Mouse (Mus musculus): ENCODE measurements around the gene Dcun1d4. TPM values are rescaled to one million over a fixed set of nuclear protein-coding genes. Genes with fewer than 3 reads are reported as not detected.

The Dcun1d4 gene
- polyA plus RNA-seq, 1 experiment from 2014 or later, result 22.6 TPM

- ATAC-seq (replicated peaks; ENCODE audit: insufficient number of reproducible peaks, low FRiP score, low TSS enrichment), result no peak
- no peaks in the 10 kb centered on the region for H3K27me3 ChIP-seq (ENCODE audit: control insufficient read depth, insufficient read depth, low read length)
- H3K27ac ChIP-seq (ENCODE audit: low read depth, low read length), result no peak overlapping the region
- no peaks in the 10 kb centered on the region for H3K36me3 ChIP-seq (ENCODE audit: control insufficient read depth, insufficient read depth, low read length)
- H3K9me3 ChIP-seq (replicated peaks; ENCODE audit: control insufficient read depth, low read length), result no peaks in the 10 kb centered on the region
- H3K9ac ChIP-seq (ENCODE audit: low read depth, low read length), result no peak overlapping the region
- no peak overlapping the region for H3K4me2 ChIP-seq
- WGBS (ENCODE audit: insufficient replicate concordance), result 89% methylated on average over 6 of the region's 6 CpGs
- H3K4me1 ChIP-seq (ENCODE audit: control insufficient read depth, insufficient read depth, low read length), result no peaks in the 10 kb centered on the region
- H3K4me3 ChIP-seq (ENCODE audit: low read depth, low read length), result no peak overlapping the region
Measured at GRCm38 (mm10) chr5:73564038-73564437, 83.2 kb downstream of the Dcun1d4 start.

GRCm38 (mm10) chr5:73566119-73566518, 85.3 kb downstream of the Dcun1d4 start:
- Histone ChIP-seq H3K4me3 (ENCODE audit: low read depth, low read length) (no peak overlapping the region), H3K27ac (ENCODE audit: low read depth, low read length) (no peak overlapping the region), H3K9ac (ENCODE audit: low read depth, low read length) (no peak overlapping the region), H3K4me2 (no peak overlapping the region), H3K36me3 (ENCODE audit: control insufficient read depth, insufficient read depth, low read length) (no peaks in the 10 kb centered on the region), H3K27me3 (ENCODE audit: control insufficient read depth, insufficient read depth, low read length) (no peaks in the 10 kb centered on the region), H3K4me1 (ENCODE audit: control insufficient read depth, insufficient read depth, low read length) (no peaks in the 10 kb centered on the region), H3K9me3 (replicated peaks; ENCODE audit: control insufficient read depth, low read length) (no peaks in the 10 kb centered on the region)
- 77% methylated on average over 5 of the region's 5 CpGs for WGBS (ENCODE audit: insufficient replicate concordance)
- no peak for ATAC-seq (replicated peaks; ENCODE audit: insufficient number of reproducible peaks, low FRiP score, low TSS enrichment)

GRCm38 (mm10) chr5:73566892-73567291, 86.1 kb downstream of the Dcun1d4 start:
- H3K27me3 ChIP-seq (ENCODE audit: control insufficient read depth, insufficient read depth, low read length), result no peaks in the 10 kb centered on the region
- H3K4me1 ChIP-seq (ENCODE audit: control insufficient read depth, insufficient read depth, low read length), result no peaks in the 10 kb centered on the region
- H3K9me3 ChIP-seq (replicated peaks; ENCODE audit: control insufficient read depth, low read length), result no peaks in the 10 kb centered on the region
- H3K36me3 ChIP-seq (ENCODE audit: control insufficient read depth, insufficient read depth, low read length), result no peaks in the 10 kb centered on the region
- no peak overlapping the region for H3K27ac ChIP-seq (ENCODE audit: low read depth, low read length)
- ATAC-seq (replicated peaks; ENCODE audit: insufficient number of reproducible peaks, low FRiP score, low TSS enrichment), result no peak
- no peak overlapping the region for H3K9ac ChIP-seq (ENCODE audit: low read depth, low read length)
- 76% methylated on average over 4 of the region's 4 CpGs for WGBS (ENCODE audit: insufficient replicate concordance)
- H3K4me2 ChIP-seq, result no peak overlapping the region
- H3K4me3 ChIP-seq (ENCODE audit: low read depth, low read length), result no peak overlapping the region

GRCm38 (mm10) chr5:73569181-73569580, 88.4 kb downstream of the Dcun1d4 start:
- H3K4me3 ChIP-seq (ENCODE audit: low read depth, low read length), result no peak overlapping the region
- 70% methylated on average over 5 of the region's 5 CpGs for WGBS (ENCODE audit: insufficient replicate concordance)
- H3K36me3 ChIP-seq (ENCODE audit: control insufficient read depth, insufficient read depth, low read length), result no peaks in the 10 kb centered on the region
- no peaks in the 10 kb centered on the region for H3K27me3 ChIP-seq (ENCODE audit: control insufficient read depth, insufficient read depth, low read length)
- no peak overlapping the region for H3K4me2 ChIP-seq
- H3K9me3 ChIP-seq (replicated peaks; ENCODE audit: control insufficient read depth, low read length), result no peaks in the 10 kb centered on the region
- H3K4me1 ChIP-seq (ENCODE audit: control insufficient read depth, insufficient read depth, low read length), result no peaks in the 10 kb centered on the region
- no peak overlapping the region for H3K27ac ChIP-seq (ENCODE audit: low read depth, low read length)
- no peak for ATAC-seq (replicated peaks; ENCODE audit: insufficient number of reproducible peaks, low FRiP score, low TSS enrichment)
- no peak overlapping the region for H3K9ac ChIP-seq (ENCODE audit: low read depth, low read length)

DNA sequence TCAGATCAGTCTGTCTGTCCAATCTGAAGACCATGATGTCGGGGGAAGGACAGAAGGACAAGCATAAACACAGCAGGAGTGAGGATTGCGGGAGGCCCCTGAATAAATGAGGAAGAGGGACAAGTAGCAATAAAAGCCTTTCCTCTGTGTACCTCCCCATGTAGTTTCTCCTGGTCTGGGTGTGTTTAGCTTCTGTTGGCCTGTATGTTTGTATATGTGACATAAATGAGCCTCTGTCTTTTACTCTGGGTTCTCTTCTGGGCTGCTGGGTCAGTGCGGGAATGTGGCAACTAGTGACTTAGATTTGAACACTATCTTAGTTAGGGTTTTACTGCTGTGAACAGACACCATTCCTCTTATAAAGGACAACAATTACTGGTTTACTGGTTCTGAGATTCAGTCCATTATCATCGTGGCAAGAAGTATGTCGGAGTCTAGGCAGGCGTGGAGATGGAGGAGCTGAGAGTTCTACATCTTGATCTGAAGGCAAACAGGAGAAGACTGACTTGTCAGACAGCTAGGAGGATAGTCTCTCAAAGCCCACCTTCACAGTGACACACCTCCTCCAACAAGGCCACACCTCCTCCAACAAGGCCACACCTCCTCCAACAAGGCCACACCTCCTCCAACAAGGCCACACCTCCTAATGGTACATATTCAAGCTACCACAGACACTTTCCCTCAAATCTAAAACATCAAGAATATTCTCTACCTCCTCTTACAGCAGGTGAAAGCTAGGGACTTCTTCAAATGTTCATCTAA, 90.8 kb downstream of the Dcun1d4 start:
- no peak for ATAC-seq (replicated peaks; ENCODE audit: insufficient number of reproducible peaks, low FRiP score, low TSS enrichment)
- H3K4me3 ChIP-seq (ENCODE audit: low read depth, low read length), result no peak overlapping the region
- WGBS (ENCODE audit: insufficient replicate concordance), result 83% methylated on average over 6 of the region's 6 CpGs
- H3K4me1 ChIP-seq (ENCODE audit: control insufficient read depth, insufficient read depth, low read length), result no peaks in the 10 kb centered on the region
- no peak overlapping the region for H3K27ac ChIP-seq (ENCODE audit: low read depth, low read length)
- no peaks in the 10 kb centered on the region for H3K36me3 ChIP-seq (ENCODE audit: control insufficient read depth, insufficient read depth, low read length)
- no peak overlapping the region for H3K4me2 ChIP-seq
- H3K27me3 ChIP-seq (ENCODE audit: control insufficient read depth, insufficient read depth, low read length), result no peaks in the 10 kb centered on the region
- no peaks in the 10 kb centered on the region for H3K9me3 ChIP-seq (replicated peaks; ENCODE audit: control insufficient read depth, low read length)
- no peak overlapping the region for H3K9ac ChIP-seq (ENCODE audit: low read depth, low read length)

- Histone ChIP-seq H3K9ac (ENCODE audit: low read depth, low read length) (no peak overlapping the region), H3K4me2 (no peak overlapping the region), H3K27me3 (ENCODE audit: control insufficient read depth, insufficient read depth, low read length) (no peaks in the 10 kb centered on the region), H3K27ac (ENCODE audit: low read depth, low read length) (no peak overlapping the region), H3K4me1 (ENCODE audit: control insufficient read depth, insufficient read depth, low read length) (no peaks in the 10 kb centered on the region), H3K4me3 (ENCODE audit: low read depth, low read length) (no peak overlapping the region), H3K9me3 (replicated peaks; ENCODE audit: control insufficient read depth, low read length) (no peaks in the 10 kb centered on the region), H3K36me3 (ENCODE audit: control insufficient read depth, insufficient read depth, low read length) (no peaks in the 10 kb centered on the region)
- ATAC-seq (replicated peaks; ENCODE audit: insufficient number of reproducible peaks, low FRiP score, low TSS enrichment), result no peak
- 83% methylated on average over 2 of the region's 2 CpGs for WGBS (ENCODE audit: insufficient replicate concordance)
Measured at GRCm38 (mm10) chr5:73572846-73573245, 92.0 kb downstream of the Dcun1d4 start.

- Histone ChIP-seq H3K36me3 (ENCODE audit: control insufficient read depth, insufficient read depth, low read length) (no peaks in the 10 kb centered on the region), H3K4me1 (ENCODE audit: control insufficient read depth, insufficient read depth, low read length) (no peaks in the 10 kb centered on the region), H3K9me3 (replicated peaks; ENCODE audit: control insufficient read depth, low read length) (no peaks in the 10 kb centered on the region), H3K9ac (ENCODE audit: low read depth, low read length) (no peak overlapping the region), H3K27me3 (ENCODE audit: control insufficient read depth, insufficient read depth, low read length) (no peaks in the 10 kb centered on the region), H3K4me2 (no peak overlapping the region), H3K4me3 (ENCODE audit: low read depth, low read length) (no peak overlapping the region), H3K27ac (ENCODE audit: low read depth, low read length) (no peak overlapping the region)
- ATAC-seq (replicated peaks; ENCODE audit: insufficient number of reproducible peaks, low FRiP score, low TSS enrichment), result no peak
- WGBS (ENCODE audit: insufficient replicate concordance), result 72% methylated on average over 7 of the region's 7 CpGs
Measured at GRCm38 (mm10) chr5:73573789-73574188, 93.0 kb downstream of the Dcun1d4 start.

- no peak overlapping the region for H3K9ac ChIP-seq (ENCODE audit: low read depth, low read length)
- no peaks in the 10 kb centered on the region for H3K4me1 ChIP-seq (ENCODE audit: control insufficient read depth, insufficient read depth, low read length)
- 91% methylated on average over 4 of the region's 4 CpGs for WGBS (ENCODE audit: insufficient replicate concordance)
- H3K4me2 ChIP-seq, result no peak overlapping the region
- no peaks in the 10 kb centered on the region for H3K36me3 ChIP-seq (ENCODE audit: control insufficient read depth, insufficient read depth, low read length)
- no peak overlapping the region for H3K27ac ChIP-seq (ENCODE audit: low read depth, low read length)
- H3K4me3 ChIP-seq (ENCODE audit: low read depth, low read length), result no peak overlapping the region
- no peaks in the 10 kb centered on the region for H3K9me3 ChIP-seq (replicated peaks; ENCODE audit: control insufficient read depth, low read length)
- H3K27me3 ChIP-seq (ENCODE audit: control insufficient read depth, insufficient read depth, low read length), result no peaks in the 10 kb centered on the region
- ATAC-seq (replicated peaks; ENCODE audit: insufficient number of reproducible peaks, low FRiP score, low TSS enrichment), result no peak
Measured at GRCm38 (mm10) chr5:73574616-73575015, 93.8 kb downstream of the Dcun1d4 start.

DNA sequence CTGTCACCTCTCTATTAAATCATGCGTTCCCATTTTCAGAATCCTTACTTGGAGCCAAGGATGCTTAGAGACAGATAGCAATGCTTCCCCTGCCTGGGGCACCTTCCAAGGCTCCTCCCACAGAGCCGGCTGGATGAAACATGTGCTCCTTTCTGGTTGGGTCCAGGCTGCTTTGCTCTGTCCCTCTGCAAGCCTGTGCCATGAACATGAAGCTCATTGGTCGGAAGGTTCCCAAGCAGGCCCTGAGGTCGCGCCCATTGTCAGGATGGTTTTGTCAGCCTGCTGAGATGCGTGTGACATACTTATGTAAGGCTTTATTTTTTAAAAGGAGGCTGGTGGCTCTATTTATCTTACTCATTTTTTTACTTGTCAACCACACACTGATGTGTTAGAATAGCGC, 95.9 kb downstream of the Dcun1d4 start:
- no peak for ATAC-seq (replicated peaks; ENCODE audit: insufficient number of reproducible peaks, low FRiP score, low TSS enrichment)
- H3K9me3 ChIP-seq (replicated peaks; ENCODE audit: control insufficient read depth, low read length), result no peaks in the 10 kb centered on the region
- H3K27me3 ChIP-seq (ENCODE audit: control insufficient read depth, insufficient read depth, low read length), result no peaks in the 10 kb centered on the region
- no peak overlapping the region for H3K9ac ChIP-seq (ENCODE audit: low read depth, low read length)
- WGBS (ENCODE audit: insufficient replicate concordance), result 66% methylated on average over 7 of the region's 7 CpGs
- no peak overlapping the region for H3K4me2 ChIP-seq
- H3K27ac ChIP-seq (ENCODE audit: low read depth, low read length), result no peak overlapping the region
- H3K4me1 ChIP-seq (ENCODE audit: control insufficient read depth, insufficient read depth, low read length), result no peaks in the 10 kb centered on the region
- H3K4me3 ChIP-seq (ENCODE audit: low read depth, low read length), result no peak overlapping the region
- no peaks in the 10 kb centered on the region for H3K36me3 ChIP-seq (ENCODE audit: control insufficient read depth, insufficient read depth, low read length)
